Mouse (Mus musculus): ENCODE data around the gene Bcl6.

The Bcl6 gene

DNA sequence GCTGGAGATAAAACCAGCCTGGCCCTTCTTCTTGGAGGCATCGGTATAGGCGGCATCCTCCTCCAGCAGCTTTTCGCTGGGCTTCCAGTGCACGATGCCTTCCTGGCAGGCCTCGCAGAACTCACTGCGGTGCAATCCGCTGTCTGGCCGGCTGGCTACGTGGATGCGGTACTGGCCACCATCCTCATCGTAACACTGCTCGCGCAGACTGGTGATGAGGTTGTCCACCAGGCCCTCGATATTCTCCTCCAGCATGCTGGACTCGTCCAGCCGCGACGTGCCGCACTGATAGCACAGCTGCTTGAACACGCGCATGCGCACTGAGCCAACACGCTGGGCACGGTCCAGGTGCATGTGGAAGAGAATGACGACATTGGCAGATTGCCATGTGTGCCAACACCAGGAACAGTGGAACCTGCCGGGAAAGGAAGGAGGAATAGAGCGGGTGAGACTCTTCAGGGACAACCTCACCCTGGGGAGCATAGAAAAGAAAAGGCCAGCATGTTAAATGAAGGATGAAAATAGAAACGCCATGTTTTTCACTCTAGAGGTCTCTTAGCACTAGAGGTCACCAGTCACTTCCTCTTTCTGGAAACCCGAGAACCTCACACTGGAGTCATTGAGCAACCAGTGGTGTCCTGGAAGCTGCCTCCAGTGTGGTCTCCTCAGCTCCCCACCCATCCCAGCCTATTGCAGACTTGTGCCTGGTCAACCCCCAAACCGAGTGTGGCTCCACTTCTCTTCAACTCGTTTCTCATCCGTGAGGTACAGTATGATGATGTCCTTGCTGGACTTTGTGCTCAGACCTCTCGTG is 61.1 kb downstream of the Bcl6 start:
- DNase-seq (ENCODE audit: low read depth, low spot score), result no peak

DNA sequence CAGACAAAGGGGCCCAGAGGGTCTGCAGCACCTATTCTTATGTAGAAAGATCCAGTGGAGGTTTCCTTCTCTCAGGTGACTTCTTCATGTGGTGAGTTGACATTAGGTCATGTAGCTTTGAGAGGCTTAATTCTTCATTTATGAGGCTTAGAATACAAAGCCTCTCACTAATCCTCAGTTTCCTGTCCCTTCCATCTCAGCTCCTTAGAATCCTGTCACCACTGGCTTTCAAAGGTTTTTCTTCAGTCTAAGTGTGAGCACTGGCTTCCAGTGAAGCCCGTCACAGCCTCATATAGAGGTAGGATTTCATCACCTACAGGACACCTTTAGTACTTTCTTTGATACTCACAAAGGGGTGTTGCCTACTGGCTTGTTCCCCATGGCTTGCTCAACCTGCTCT is 65.7 kb downstream of the Bcl6 start:
- no peak for DNase-seq (ENCODE audit: low read depth, low spot score)

DNA sequence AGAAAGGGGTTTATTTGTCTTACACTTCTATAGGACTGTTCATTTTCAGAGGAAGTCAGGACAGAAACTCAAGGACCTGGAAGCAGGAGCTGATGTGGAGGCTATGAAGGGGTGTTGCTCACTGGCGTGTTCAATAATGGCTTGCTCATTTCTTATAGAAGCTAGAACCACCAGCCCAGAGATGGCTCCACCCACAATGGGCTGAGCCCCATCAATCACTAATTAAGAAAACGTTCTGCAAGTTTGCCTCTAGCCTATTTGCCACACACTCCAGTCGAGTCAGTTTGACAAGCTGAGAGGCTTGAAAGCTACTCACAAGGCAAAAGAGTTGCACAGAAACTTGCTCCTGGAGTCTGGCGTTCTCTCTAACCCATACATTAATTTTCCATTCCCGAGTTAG is 67.0 kb downstream of the Bcl6 start:
- no peak for DNase-seq (ENCODE audit: low read depth, low spot score)

DNA sequence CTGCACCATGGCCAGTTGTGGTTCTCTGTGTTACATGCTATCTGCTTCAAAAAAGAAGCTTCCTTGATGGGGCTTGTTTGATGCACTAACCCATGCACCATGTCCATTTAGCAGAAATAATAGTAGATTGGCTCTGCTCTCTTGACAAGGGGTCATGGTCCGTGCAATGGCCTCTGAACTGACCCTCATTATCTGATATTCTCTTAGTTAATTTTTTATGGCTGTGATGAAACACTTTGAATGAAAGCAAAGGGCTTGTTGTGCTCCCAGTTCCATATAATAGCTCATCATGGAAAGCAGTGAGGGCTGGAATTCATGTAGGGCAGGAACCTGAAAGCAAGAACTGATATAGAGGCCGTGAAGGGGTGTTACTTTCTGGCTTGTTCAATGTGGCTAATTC is 69.2 kb downstream of the Bcl6 start:
- no peak for DNase-seq (ENCODE audit: low read depth, low spot score)
